Mouse (Mus musculus) spleen, postnatal 36 days (tissue): ENCODE results near the gene Nomo1.

Experiments
- DNase-seq, 2 experiments: peaks; one replicate each; pipeline ENCODE4 v3.0.0; 2022; ENCODE audit warnings: low spot score in 2 of 2, mixed read lengths in 1 of 2

Gene Nomo1

GRCm38 (mm10) chr7:46103075-46103591 is 69.6 kb downstream of the Nomo1 start:
- DNase-seq = no peak

- no peak for DNase-seq
Observed at GRCm38 (mm10) chr7:46103771-46104170, 70.3 kb downstream of the Nomo1 start.

GRCm38 (mm10) chr7:46104256-46104915 is 70.9 kb downstream of the Nomo1 start:
- no peak for DNase-seq

GRCm38 (mm10) chr7:46105484-46105883 is 72.0 kb downstream of the Nomo1 start:
- no peak for DNase-seq

- DNase-seq = no peak
Observed at GRCm38 (mm10) chr7:46110079-46110478, 76.6 kb downstream of the Nomo1 start.

GRCm38 (mm10) chr7:46111212-46111817 is 77.8 kb downstream of the Nomo1 start:
- no peak for DNase-seq

GRCm38 (mm10) chr7:46111938-46112337 is 78.4 kb downstream of the Nomo1 start:
- no peak for DNase-seq

GRCm38 (mm10) chr7:46113435-46113834 is 79.9 kb downstream of the Nomo1 start:
- no peak for DNase-seq

- no peak for DNase-seq
Observed at GRCm38 (mm10) chr7:46116118-46116581, 82.7 kb downstream of the Nomo1 start.

GRCm38 (mm10) chr7:46117035-46117434 is 83.5 kb downstream of the Nomo1 start:
- no peak for DNase-seq

- no peak for DNase-seq
Observed at GRCm38 (mm10) chr7:46122964-46123363, 89.5 kb downstream of the Nomo1 start.

GRCm38 (mm10) chr7:46124460-46124859 is 91.0 kb downstream of the Nomo1 start:
- no peak for DNase-seq

- DNase-seq = no peak
Observed at GRCm38 (mm10) chr7:46125340-46125739, 91.8 kb downstream of the Nomo1 start.

- no peak for DNase-seq
Observed at GRCm38 (mm10) chr7:46128196-46128595, 94.7 kb downstream of the Nomo1 start.

GRCm38 (mm10) chr7:46129463-46130179 is 96.1 kb downstream of the Nomo1 start:
- DNase-seq = no peak

- no peak for DNase-seq
Observed at GRCm38 (mm10) chr7:46130723-46131122, 97.2 kb downstream of the Nomo1 start.

- no peak for DNase-seq
Observed at GRCm38 (mm10) chr7:46131266-46131665, 97.8 kb downstream of the Nomo1 start.

- DNase-seq = no peak
Observed at GRCm38 (mm10) chr7:46131806-46132205, 98.3 kb downstream of the Nomo1 start.

- no peak for DNase-seq
Observed at GRCm38 (mm10) chr7:46132229-46132628, 98.7 kb downstream of the Nomo1 start.
